Mouse (Mus musculus) MEL (cell line): ENCODE measurements around the gene Gm17018. TPM values are rescaled to one million over a fixed set of nuclear protein-coding genes. Genes with fewer than 3 reads are reported as not detected.

Experiments
- DNase-seq: peaks from one replicate; pipeline ENCODE4 v3.0.0; 2011; ENCODE audit warnings: low read depth, low spot score
- H3K27ac ChIP-seq: 2 replicates; pipeline ENCODE4 v1.5.1; 2012; ENCODE audit warnings: low read depth, mild to moderate bottlenecking, control low read depth, low read length, moderate library complexity; ENCODE audit not compliant: control insufficient read depth
- H3K27me3 ChIP-seq, 2 experiments: fragments of 150-350 bp in 1 of 2; sonication (generic) in 1 of 2; 2 replicates each; pipeline ENCODE4 v1.6.1; 2012; ENCODE audit warnings: low read length in 2 of 2, mild to moderate bottlenecking in 2 of 2, improper control_type of control experiment in 1 of 2, moderate library complexity in 1 of 2; ENCODE audit not compliant: insufficient read depth in 2 of 2, control insufficient read depth in 1 of 2
- H3K36me3 ChIP-seq, 2 experiments: 2 replicates each; pipeline ENCODE4 v1.6.1; 2012 to 2014; ENCODE audit warnings: low read length in 2 of 2, improper control_type of control experiment in 1 of 2, inconsistent platforms in 1 of 2, mild to moderate bottlenecking in 1 of 2; ENCODE audit not compliant: insufficient read depth in 2 of 2, control insufficient read depth in 1 of 2
- H3K4me1 ChIP-seq, 2 experiments: fragments of 150-350 bp in 1 of 2; sonication (generic) in 1 of 2; 2 replicates each; pipeline ENCODE4 v1.6.1; 2012; ENCODE audit warnings: low read length in 2 of 2, improper control_type of control experiment in 1 of 2, mild to moderate bottlenecking in 1 of 2; ENCODE audit not compliant: insufficient read depth in 2 of 2, control insufficient read depth in 1 of 2
- H3K4me3 ChIP-seq, 2 experiments: fragments of 150-350 bp in 1 of 2; sonication (generic) in 1 of 2; 2 replicates each; pipeline ENCODE4 v1.5.1; 2012; ENCODE audit warnings: low read depth in 2 of 2, low read length in 2 of 2, mild to moderate bottlenecking in 2 of 2, moderate library complexity in 2 of 2, control low read depth in 1 of 2, improper control_type of control experiment in 1 of 2; ENCODE audit not compliant: control insufficient read depth in 1 of 2, insufficient read depth in 1 of 2
- H3K79me2 ChIP-seq: 2 replicates; pipeline ENCODE4 v1.6.1; 2012; ENCODE audit warnings: mild to moderate bottlenecking, low read length, moderate library complexity; ENCODE audit not compliant: control insufficient read depth, poor library complexity, insufficient read depth
- H3K9ac ChIP-seq: 2 replicates; pipeline ENCODE4 v1.6.1; 2012; ENCODE audit warnings: low read depth, mild to moderate bottlenecking, control low read depth, low read length, moderate library complexity; ENCODE audit not compliant: control insufficient read depth, poor library complexity, severe bottlenecking
- H3K9me3 ChIP-seq: fragments of 150-350 bp; sonication (generic); replicated peaks from 2 replicates; pipeline ENCODE4 v1.6.1; 2012; ENCODE audit warnings: mild to moderate bottlenecking, low read length, improper control_type of control experiment, moderate library complexity; ENCODE audit not compliant: insufficient read depth
- BHLHE40 ChIP-seq: IDR thresholded peaks from 2 replicates; pipeline ENCODE4 v1.6.1; 2012; ENCODE audit warnings: low read depth, mild to moderate bottlenecking, inconsistent platforms, low read length, improper control_type of control experiment, borderline replicate concordance
- CHD1 ChIP-seq: IDR thresholded peaks from 2 replicates; pipeline ENCODE4 v1.6.1; 2012; ENCODE audit warnings: low read depth, mild to moderate bottlenecking, inconsistent platforms, low read length, improper control_type of control experiment
- CHD2 ChIP-seq: IDR thresholded peaks from 2 replicates; pipeline ENCODE4 v1.6.1; 2011; ENCODE audit warnings: low read length, improper control_type of control experiment
- CTCF ChIP-seq, 3 experiments: IDR thresholded peaks in 2 of 3; conservative IDR thresholded peaks in 1 of 3; 2 replicates each; pipeline ENCODE4 v1.5.1; 2011 to 2012; ENCODE audit warnings: low read length in 3 of 3, low read depth in 2 of 3, mild to moderate bottlenecking in 2 of 3, improper control_type of control experiment in 1 of 3, inconsistent platforms in 1 of 3, mixed read lengths in 1 of 3, moderate library complexity in 1 of 3; ENCODE audit not compliant: control insufficient read depth in 1 of 3, insufficient read depth in 1 of 3, poor library complexity in 1 of 3, severe bottlenecking in 1 of 3
- EP300 ChIP-seq, 2 experiments: IDR thresholded peaks; 2 replicates each; pipeline ENCODE4 v1.6.1; 2011; ENCODE audit warnings: improper control_type of control experiment in 2 of 2, low read length in 2 of 2, low read depth in 1 of 2, mild to moderate bottlenecking in 1 of 2
- GABPA ChIP-seq: IDR thresholded peaks from 2 replicates; pipeline ENCODE4 v1.6.1; 2012; ENCODE audit warnings: low read depth, mild to moderate bottlenecking, inconsistent platforms, low read length, improper control_type of control experiment, moderate library complexity
- GATA1 ChIP-seq: IDR thresholded peaks from 2 replicates; pipeline ENCODE4 v1.6.1; 2011; ENCODE audit warnings: low read depth, low read length, improper control_type of control experiment
- HCFC1 ChIP-seq: IDR thresholded peaks from 2 replicates; pipeline ENCODE4 v1.6.1; 2012; ENCODE audit warnings: low read depth, mild to moderate bottlenecking, inconsistent platforms, low read length, improper control_type of control experiment, moderate library complexity
- JUND ChIP-seq: IDR thresholded peaks from 2 replicates; pipeline ENCODE4 v1.6.1; 2011; ENCODE audit warnings: low read depth, mild to moderate bottlenecking, improper control_type of control experiment, low read length
- MAFK ChIP-seq: IDR thresholded peaks from 2 replicates; pipeline ENCODE4 v1.6.1; 2011; ENCODE audit warnings: low read depth, mild to moderate bottlenecking, low read length, improper control_type of control experiment, borderline replicate concordance
- MAX ChIP-seq: IDR thresholded peaks from 2 replicates; pipeline ENCODE4 v1.6.1; 2011; ENCODE audit warnings: low read length, improper control_type of control experiment
- MEF2A ChIP-seq: IDR thresholded peaks from 2 replicates; pipeline ENCODE4 v1.6.1; 2014; ENCODE audit warnings: low read depth, mild to moderate bottlenecking, inconsistent platforms, low read length, improper control_type of control experiment; ENCODE audit not compliant: poor library complexity, insufficient replicate concordance, severe bottlenecking; ENCODE audit errors: extremely low read depth
- MXI1 ChIP-seq: IDR thresholded peaks from 2 replicates; pipeline ENCODE4 v1.6.1; 2011; ENCODE audit warnings: mild to moderate bottlenecking, low read depth, low read length, improper control_type of control experiment
- MYB ChIP-seq: IDR thresholded peaks from 2 replicates; pipeline ENCODE4 v1.6.1; 2011; ENCODE audit warnings: mild to moderate bottlenecking, low read depth, low read length, improper control_type of control experiment
- MYC ChIP-seq: IDR thresholded peaks from 2 replicates; pipeline ENCODE4 v1.6.1; 2011; ENCODE audit warnings: low read depth, mild to moderate bottlenecking, low read length, improper control_type of control experiment, moderate library complexity
- NRF1 ChIP-seq: IDR thresholded peaks from 2 replicates; pipeline ENCODE4 v1.6.1; 2014; ENCODE audit warnings: low read depth, mild to moderate bottlenecking, inconsistent platforms, low read length, improper control_type of control experiment, moderate library complexity; ENCODE audit not compliant: poor library complexity, insufficient read depth, severe bottlenecking
- POLR2AphosphoS2 ChIP-seq: IDR thresholded peaks from 2 replicates; pipeline ENCODE4 v1.6.1; 2011; ENCODE audit warnings: low read length, improper control_type of control experiment
- POLR2AphosphoS5 ChIP-seq: IDR thresholded peaks from 2 replicates; pipeline ENCODE4 v1.6.1; 2012; ENCODE audit warnings: low read depth, borderline replicate concordance, mild to moderate bottlenecking, inconsistent platforms, low read length, moderate library complexity, mixed read lengths
- RAD21 ChIP-seq: IDR thresholded peaks from 2 replicates; pipeline ENCODE4 v1.6.1; 2011; ENCODE audit warnings: mild to moderate bottlenecking, low read depth, low read length, improper control_type of control experiment
- SIN3A ChIP-seq: IDR thresholded peaks from 2 replicates; pipeline ENCODE4 v1.6.1; 2012; ENCODE audit warnings: low read length, improper control_type of control experiment, inconsistent platforms
- SMC3 ChIP-seq: IDR thresholded peaks from 2 replicates; pipeline ENCODE4 v1.6.1; 2011; ENCODE audit warnings: low read depth, low read length, improper control_type of control experiment
- TAL1 ChIP-seq: IDR thresholded peaks from 2 replicates; pipeline ENCODE4 v1.6.1; 2012; ENCODE audit warnings: mild to moderate bottlenecking, inconsistent platforms, low read length, moderate library complexity, mixed read lengths
- UBTF ChIP-seq: IDR thresholded peaks from 2 replicates; pipeline ENCODE4 v1.6.1; 2012; ENCODE audit warnings: low read depth, mild to moderate bottlenecking, inconsistent platforms, low read length, improper control_type of control experiment, moderate library complexity, borderline replicate concordance; ENCODE audit not compliant: insufficient read depth
- USF1 ChIP-seq: IDR thresholded peaks from 2 replicates; pipeline ENCODE4 v1.6.1; 2014; ENCODE audit warnings: low read depth, mild to moderate bottlenecking, inconsistent platforms, low read length, improper control_type of control experiment, moderate library complexity
- ZC3H11A ChIP-seq: IDR thresholded peaks from 2 replicates; pipeline ENCODE4 v1.6.1; 2012; ENCODE audit warnings: low read depth, mild to moderate bottlenecking, inconsistent platforms, low read length, improper control_type of control experiment
- ZKSCAN1 ChIP-seq: IDR thresholded peaks from 2 replicates; pipeline ENCODE4 v1.6.1; 2012; ENCODE audit warnings: low read depth, mild to moderate bottlenecking, inconsistent platforms, low read length, improper control_type of control experiment, moderate library complexity
- polyA plus RNA-seq, 2 experiments: library from polyadenylated mRNA; stranded (reverse) in 1 of 2; unstranded in 1 of 2; fragments of >175 nt in 1 of 2; fragments of >200 nt in 1 of 2; gene quantifications; 2 replicates each; pipeline versions ENCODE4 v1.2.1 to v1.2.4; 2012; ENCODE audit warnings: low replicate concordance in 2 of 2, low read depth in 1 of 2; ENCODE audit not compliant: insufficient read length in 2 of 2, insufficient read depth in 1 of 2, missing spikeins in 1 of 2
- total RNA-seq: library from RNA; depleted of rRNA; stranded (reverse); fragments of 300-350 nt; gene quantifications from 2 replicates; pipeline ENCODE4 v1.2.3, GENCODE M21; 2012

The Gm17018 gene
- total and polyA plus RNA-seq, 3 experiments, result 34.9 to 62.6 TPM; not detected in 1

- Histone ChIP-seq H3K9me3 (no peaks in the 10 kb centered on the region), H3K9ac (no peak overlapping the region), H3K4me3 (no peak overlapping the region), H3K27ac (no peak overlapping the region), H3K4me1 (no peaks in the 10 kb centered on the region), H3K36me3 (no peaks in the 10 kb centered on the region), H3K79me2 (no peaks in the 10 kb centered on the region), H3K27me3 (no peaks in the 10 kb centered on the region)
- no peak for DNase-seq
- TF ChIP-seq BHLHE40 (no peak), CTCF (IDR thresholded peaks at IDR 0.05 in 2 of 3, conservative IDR thresholded peaks at IDR 0.05 in 1 of 3; ENCODE audit: control insufficient read depth in 1 of 3, insufficient read depth in 1 of 3, low read depth in 2 of 3, low read length in 3 of 3, poor library complexity in 1 of 3, severe bottlenecking in 1 of 3) (no peak), JUND (no peak), MAX (no peak), ZC3H11A (no peak), GATA1 (no peak), CHD2 (no peak), CHD1 (no peak), MYB (no peak), ZKSCAN1 (no peak), RAD21 (no peak), SMC3 (no peak), MXI1 (no peak), NRF1 (no peak), GABPA (no peak)
These were observed 61.7 kb downstream of the Gm17018 start for GRCm38 (mm10) chr19:45622144-45622543.

- Histone ChIP-seq H3K27me3 (no peaks in the 10 kb centered on the region), H3K36me3 (no peaks in the 10 kb centered on the region), H3K9me3 (no peaks in the 10 kb centered on the region), H3K27ac (no peak overlapping the region), H3K4me3 (no peak overlapping the region), H3K9ac (no peak overlapping the region), H3K79me2 (no peaks in the 10 kb centered on the region), H3K4me1 (no peaks in the 10 kb centered on the region)
- TF ChIP-seq ZKSCAN1 (no peak), BHLHE40 (no peak), JUND (no peak), POLR2AphosphoS5 (no peak), ZC3H11A (no peak), MYC (no peak), MYB (no peak), GABPA (no peak), MXI1 (no peak), POLR2AphosphoS2 (no peak), CTCF (IDR thresholded peaks at IDR 0.05 in 2 of 3, conservative IDR thresholded peaks at IDR 0.05 in 1 of 3; ENCODE audit: control insufficient read depth in 1 of 3, insufficient read depth in 1 of 3, low read depth in 2 of 3, low read length in 3 of 3, poor library complexity in 1 of 3, severe bottlenecking in 1 of 3) (no peak), MEF2A (no peak), TAL1 (no peak), MAFK (no peak), UBTF (no peak), CHD2 (no peak), EP300 (IDR thresholded peaks at IDR 0.05; ENCODE audit: low read depth in 1 of 2, low read length in 2 of 2) (no peak), HCFC1 (no peak), SIN3A (no peak), USF1 (no peak)
- no peak for DNase-seq
These were observed 63.3 kb downstream of the Gm17018 start for GRCm38 (mm10) chr19:45623710-45624109.
